Mouse (Mus musculus) skeletal muscle tissue, postnatal 0 days (tissue): Measurements from ENCODE around the gene Haspin. TPM values are rescaled to one million over a fixed set of nuclear protein-coding genes. Genes with fewer than 3 reads are reported as not detected.

ENCODE experiments used
- polyA plus RNA-seq: library from polyadenylated mRNA; unstranded; fragments of >200 nt; fragmentation: Nextera tagmentation; extraction: Ambion mirVana; gene quantifications from 2 replicates; pipeline ENCODE4 v1.2.1, GENCODE M21; 2015

Haspin gene
- polyA plus RNA-seq: 2.4 and 2.9 TPM in 2 replicates

DNA sequence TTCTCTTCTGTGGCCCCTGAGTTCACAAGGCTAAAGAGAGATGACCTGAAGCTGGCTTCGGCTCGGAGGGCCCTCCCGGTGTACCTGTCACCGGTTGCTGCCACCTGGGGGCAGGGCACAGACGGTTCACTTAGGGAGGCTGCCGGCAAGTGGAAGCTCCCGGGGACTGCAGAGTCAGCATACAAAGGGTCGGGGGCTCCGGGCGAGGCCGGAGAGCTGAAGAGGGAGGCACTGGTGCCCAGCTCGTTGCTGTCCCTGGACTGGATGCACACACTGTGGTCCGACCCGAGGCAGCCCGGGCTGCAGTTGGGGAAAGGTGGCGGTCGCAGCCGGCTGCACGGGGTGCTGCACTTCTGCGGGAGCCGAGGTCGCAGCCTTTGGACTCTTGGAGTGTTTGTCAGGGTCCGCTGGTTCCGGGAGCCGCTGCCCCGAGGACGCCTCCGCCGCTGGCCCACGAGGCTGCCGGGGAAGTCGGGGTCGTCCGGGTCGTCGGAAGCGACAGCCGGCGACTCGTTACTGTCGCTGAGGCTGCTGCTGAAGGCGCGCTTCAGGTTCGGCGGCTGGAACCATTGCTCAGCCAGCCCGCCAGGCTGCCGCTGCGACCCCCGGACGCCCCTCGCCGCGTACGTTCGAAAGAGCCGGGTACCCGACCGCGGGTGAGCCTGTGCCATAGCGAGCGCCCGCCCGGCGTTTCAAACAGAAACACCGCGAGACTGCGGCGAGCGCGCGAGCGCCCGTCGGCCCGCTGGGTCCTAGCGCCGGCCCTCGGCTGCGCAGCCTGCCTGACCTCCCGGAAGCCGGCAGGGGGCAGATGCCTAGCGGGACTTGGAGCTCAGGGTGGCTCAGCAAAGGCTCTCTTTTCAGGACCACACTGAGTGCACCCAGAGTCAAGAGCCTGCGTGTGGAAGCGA lies at the start of gene Haspin:
Haspin (minus strand) TSS at position 704 of the 911 bp plus-strand sequence.

DNA sequence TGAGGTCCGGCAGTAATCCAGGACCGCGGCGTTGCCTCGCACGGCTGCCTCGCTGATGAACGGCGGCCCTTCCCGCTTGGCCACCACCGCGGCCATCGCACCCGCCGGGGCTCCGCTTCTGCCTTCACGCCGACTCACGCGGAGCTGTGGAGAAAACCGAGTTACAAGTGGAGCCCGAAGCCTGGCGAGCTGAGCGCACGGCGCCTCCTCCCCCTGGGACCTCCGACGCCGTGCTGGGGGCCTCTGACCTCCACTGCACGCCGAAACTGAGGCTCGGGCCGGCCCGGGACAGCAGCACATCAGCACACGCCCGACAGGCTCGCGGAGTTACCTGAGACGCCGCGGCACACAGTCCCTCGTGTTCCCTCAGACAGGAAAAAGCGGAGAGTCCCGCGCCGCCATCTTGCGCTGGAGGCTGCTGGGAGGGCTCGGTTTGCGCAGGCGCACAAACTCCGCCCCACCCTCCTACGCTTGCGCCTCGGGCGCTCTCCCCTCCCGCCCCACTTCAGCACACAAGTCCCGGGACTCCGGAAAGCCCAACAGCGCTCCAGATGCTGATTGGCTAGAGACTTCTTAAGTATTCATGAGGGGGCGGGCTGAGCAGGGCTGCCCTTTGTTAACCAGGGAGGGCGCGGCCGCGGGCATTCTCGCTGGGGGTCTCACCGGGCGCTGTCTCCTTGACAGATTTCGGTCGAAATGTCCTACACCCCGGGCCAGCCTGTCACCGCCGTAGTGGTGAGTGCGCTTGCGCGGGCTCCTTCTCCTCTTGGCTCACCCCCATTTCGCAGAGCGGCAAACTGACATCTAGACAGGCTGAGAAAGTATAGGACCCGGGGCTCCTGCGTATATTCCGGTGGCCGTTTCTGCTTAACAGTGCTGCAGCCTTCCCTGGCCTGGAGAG lies 38.8 kb upstream of the Haspin start, which contains the start of the genes Emc6 and Tax1bp3:
Emc6 (minus strand) TSS at position 430 of the 901 bp plus-strand sequence.
Tax1bp3 (plus strand) TSS at position 476 of the 901 bp plus-strand sequence.

DNA sequence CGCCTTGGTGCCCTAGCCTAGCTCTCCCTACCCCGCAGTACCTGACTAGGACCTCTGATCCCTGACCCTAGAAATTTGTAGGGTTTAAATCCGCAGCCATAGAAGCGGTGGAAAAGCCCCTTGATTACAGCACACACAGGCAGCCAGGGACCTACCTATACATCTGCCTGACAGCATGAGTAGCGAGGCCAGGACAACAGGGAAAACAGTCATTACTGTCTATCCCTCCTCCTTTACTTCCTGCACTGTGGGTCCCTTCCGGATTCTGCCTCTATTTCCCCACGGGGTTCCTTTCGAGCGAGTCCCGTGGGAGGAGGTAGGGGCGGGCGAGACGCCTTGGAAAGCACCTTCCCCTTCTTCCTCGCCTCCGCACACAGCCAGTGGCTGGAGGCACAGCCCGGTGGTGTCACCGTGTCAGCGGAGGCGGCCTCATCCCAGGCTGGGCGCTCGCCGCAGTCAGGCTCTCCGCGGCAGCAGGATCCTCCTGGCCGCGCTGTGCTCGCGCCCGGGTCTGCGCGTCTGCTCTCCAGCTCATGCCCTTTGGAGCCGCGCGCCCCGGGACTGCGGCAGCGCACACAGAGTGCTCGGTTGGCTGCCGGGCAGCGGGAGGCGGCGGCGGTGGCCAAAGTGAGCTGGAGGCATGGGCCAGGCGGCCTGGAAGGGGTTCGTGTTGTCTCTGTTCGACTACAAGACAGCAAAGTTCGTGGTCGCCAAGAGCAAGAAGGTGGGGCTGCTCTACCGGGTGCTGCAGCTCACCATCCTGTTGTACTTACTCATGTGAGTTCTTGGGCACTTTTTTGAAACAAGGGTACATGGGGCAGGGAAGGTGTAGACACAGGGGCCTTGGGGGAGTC lies 22.1 kb upstream of the Haspin start, which contains the start of gene P2rx5:
P2rx5 (plus strand) TSS at position 465 of the 854 bp plus-strand sequence.

DNA sequence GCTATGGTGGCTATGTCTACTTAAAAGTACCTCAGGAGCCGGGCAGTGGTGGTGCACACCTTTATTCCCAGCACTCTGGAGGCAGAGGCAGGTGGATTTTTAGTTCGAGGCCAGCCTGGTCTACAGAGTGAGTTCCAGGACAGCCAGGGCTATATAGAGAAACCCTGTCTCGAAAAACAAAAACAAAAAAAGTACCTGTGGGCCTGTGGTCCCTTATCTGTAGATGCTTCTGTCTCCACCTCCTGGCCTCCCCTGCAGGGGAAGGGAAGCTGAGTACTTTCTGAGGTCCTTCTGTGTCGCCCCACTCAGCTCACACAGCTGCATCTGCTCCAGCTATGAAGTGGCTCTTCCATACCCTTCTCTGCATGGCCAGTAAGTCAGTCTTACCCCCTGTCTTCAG lies 47.8 kb downstream of the Haspin start, which contains the start of gene Itgae:
Itgae (plus strand) TSS at position 301 of the 400 bp plus-strand sequence.

Other genes starting within 250 kb of the Haspin start
- gene Atp2a3, start 177.1 kb downstream of the Haspin start, polyA plus RNA-seq: 5.6 and 6.0 TPM in 2 replicates
- gene P2rx1, start 139.2 kb downstream of the Haspin start, polyA plus RNA-seq: 3.2 and 4.6 TPM in 2 replicates
- 3.0 and 3.9 TPM in 2 replicates for gene Camkk1, start 119.3 kb downstream of the Haspin start, polyA plus RNA-seq
- 5.2 and 5.8 TPM in 2 replicates for gene Ncbp3, start 90.5 kb downstream of the Haspin start, polyA plus RNA-seq
- gene Itgae, start 47.7 kb downstream of the Haspin start, polyA plus RNA-seq: 0.15 and 0.18 TPM in 2 replicates
- 7.3 and 8.1 TPM in 2 replicates for gene P2rx5, start 22.1 kb upstream of the Haspin start, polyA plus RNA-seq
- 175 and 184 TPM in 2 replicates for gene Emc6, start 38.7 kb upstream of the Haspin start, polyA plus RNA-seq
- gene Tax1bp3, start 38.8 kb upstream of the Haspin start, polyA plus RNA-seq: 104 and 115 TPM in 2 replicates
- gene Ctns, start 60.7 kb upstream of the Haspin start, polyA plus RNA-seq: 10.9 and 11.1 TPM in 2 replicates
- gene Shpk, start 61.2 kb upstream of the Haspin start, polyA plus RNA-seq: 1.8 and 2.6 TPM in 2 replicates
- 0.12 and 0.26 TPM in 2 replicates for gene Trpv1, start 96.0 kb upstream of the Haspin start, polyA plus RNA-seq
- 0.03 and 0.07 TPM in 2 replicates for gene Trpv3, start 129.1 kb upstream of the Haspin start, polyA plus RNA-seq
- 4.4 and 6.5 TPM in 2 replicates for gene Aspa, start 191.3 kb upstream of the Haspin start, polyA plus RNA-seq
- gene Gm49340, start 191.4 kb upstream of the Haspin start, polyA plus RNA-seq: not detected in 2 replicates
- gene Spata22, start 191.4 kb upstream of the Haspin start, polyA plus RNA-seq: 0.10 TPM in 1 of 2 replicates, not detected in the other
- gene Olfr20, start 212.5 kb upstream of the Haspin start, polyA plus RNA-seq: not detected in 2 replicates
- not detected in 2 replicates for gene Olfr376, start 233.0 kb upstream of the Haspin start, polyA plus RNA-seq